Mouse (Mus musculus): ENCODE data around the gene Herc6. TPM values are rescaled to one million over a fixed set of nuclear protein-coding genes. Genes with fewer than 3 reads are reported as not detected.

Herc6 gene
- polyA plus RNA-seq, 1 experiment: 13.8 TPM

DNA sequence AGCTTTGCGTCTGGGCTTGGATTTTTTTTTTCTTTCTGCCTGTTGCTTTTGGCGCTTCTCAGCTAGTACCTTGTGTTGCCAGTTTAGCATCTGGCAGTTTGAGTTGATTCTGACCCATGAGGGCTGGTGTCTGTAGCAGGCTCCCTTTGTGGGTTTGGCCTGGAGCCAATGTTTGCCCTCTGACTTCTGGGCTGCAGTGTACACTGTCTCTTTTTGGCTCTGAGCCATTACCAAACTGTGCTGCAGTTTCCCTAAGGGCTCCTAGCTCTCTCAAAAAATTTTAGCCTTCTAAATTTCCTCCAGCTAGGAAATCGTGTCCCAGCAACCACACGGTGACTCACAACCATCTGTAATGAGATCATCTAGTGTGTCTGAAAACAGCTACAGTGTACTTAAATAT is 61.0 kb downstream of the Herc6 start:
- Histone ChIP-seq H3K27me3 (ENCODE audit: control insufficient read depth, insufficient read depth, low read length) (no peaks in the 10 kb centered on the region), H3K4me1 (ENCODE audit: control insufficient read depth, insufficient read depth, insufficient read length, low read length) (no peaks in the 10 kb centered on the region), H3K27ac (ENCODE audit: insufficient read depth, low read depth, low read length) (no peak overlapping the region), H3K36me3 (ENCODE audit: control insufficient read depth, insufficient read depth, low read length) (no peaks in the 10 kb centered on the region; the same call in 1 of the 2 replicates), H3K4me3 (ENCODE audit: low read depth, low read length) (no peak overlapping the region)
- 24% methylated on average over 4 of the region's 4 CpGs for WGBS
- TF ChIP-seq POLR2A (IDR thresholded peaks at IDR 0.05; ENCODE audit: low read depth, low read length) (no peak), CTCF (IDR thresholded peaks at IDR 0.05; ENCODE audit: extremely low read depth, insufficient read length, insufficient replicate concordance, low read depth, low read length) (no peak)

DNA sequence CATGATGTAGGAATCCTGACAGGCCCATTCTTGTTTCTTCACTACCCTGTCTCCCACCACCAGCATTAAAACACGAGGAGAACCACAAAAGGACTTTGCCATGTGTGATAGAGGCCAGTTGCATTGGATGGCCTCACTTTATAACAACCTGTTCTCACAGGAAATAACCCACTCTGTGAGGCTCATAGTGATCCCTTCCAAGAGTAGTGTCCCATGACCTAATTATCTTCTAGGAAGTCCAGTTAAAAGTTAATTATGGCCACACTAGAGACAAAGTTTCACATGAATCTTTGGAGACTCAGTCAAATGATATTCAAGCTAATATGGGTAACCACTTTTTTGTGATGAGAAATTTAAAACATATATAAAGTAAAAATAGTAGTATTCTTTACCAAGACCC is 66.5 kb downstream of the Herc6 start:
- no peak for TF ChIP-seq CTCF (IDR thresholded peaks at IDR 0.05; ENCODE audit: extremely low read depth, insufficient read length, insufficient replicate concordance, low read depth, low read length)
- TF ChIP-seq POLR2A (IDR thresholded peaks at IDR 0.05; ENCODE audit: low read depth, low read length): no peak
- 42% methylated on average over 1 of the region's 1 CpGs for WGBS
- Histone ChIP-seq H3K36me3 (ENCODE audit: control insufficient read depth, insufficient read depth, low read length) (peaks cover 1% of the 10 kb centered on the region; the same call in 1 of the 2 replicates), H3K4me3 (ENCODE audit: low read depth, low read length) (no peak overlapping the region), H3K4me1 (ENCODE audit: control insufficient read depth, insufficient read depth, insufficient read length, low read length) (no peaks in the 10 kb centered on the region), H3K27ac (ENCODE audit: insufficient read depth, low read depth, low read length) (no peak overlapping the region), H3K27me3 (ENCODE audit: control insufficient read depth, insufficient read depth, low read length) (no peaks in the 10 kb centered on the region)

DNA sequence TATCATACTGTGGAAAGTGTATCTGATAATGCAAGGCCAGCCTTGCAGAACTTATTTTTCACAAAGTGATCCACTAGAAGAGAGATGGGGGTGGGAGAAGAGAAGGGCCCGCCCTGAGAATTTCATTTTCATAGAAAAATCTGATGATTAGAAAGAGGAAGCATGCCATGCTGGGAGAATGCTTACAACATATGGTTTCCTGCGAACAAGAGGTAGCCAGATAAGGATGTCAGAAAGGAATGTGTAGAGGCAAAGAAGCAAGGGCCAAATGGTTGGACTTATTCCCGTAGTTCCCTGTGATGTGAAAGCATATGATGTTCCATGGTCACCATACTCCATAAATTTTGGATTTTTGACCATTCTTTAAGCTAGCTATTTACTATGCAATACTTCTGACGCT is 80.5 kb downstream of the Herc6 start:
- TF ChIP-seq CTCF (IDR thresholded peaks at IDR 0.05; ENCODE audit: extremely low read depth, insufficient read length, insufficient replicate concordance, low read depth, low read length) (no peak), POLR2A (IDR thresholded peaks at IDR 0.05; ENCODE audit: low read depth, low read length) (no peak)
- no peak overlapping the region for H3K27ac ChIP-seq (ENCODE audit: insufficient read depth, low read depth, low read length)
- no peak overlapping the region for H3K4me3 ChIP-seq (ENCODE audit: low read depth, low read length)
- no peaks in the 10 kb centered on the region for H3K4me1 ChIP-seq (ENCODE audit: control insufficient read depth, insufficient read depth, insufficient read length, low read length)
- no peaks in the 10 kb centered on the region for H3K27me3 ChIP-seq (ENCODE audit: control insufficient read depth, insufficient read depth, low read length)
- 81% methylated on average over 4 of the region's 4 CpGs for WGBS
- H3K36me3 ChIP-seq (ENCODE audit: control insufficient read depth, insufficient read depth, low read length): peaks cover 2% of the 10 kb centered on the region; the same call in 1 of the 2 replicates

DNA sequence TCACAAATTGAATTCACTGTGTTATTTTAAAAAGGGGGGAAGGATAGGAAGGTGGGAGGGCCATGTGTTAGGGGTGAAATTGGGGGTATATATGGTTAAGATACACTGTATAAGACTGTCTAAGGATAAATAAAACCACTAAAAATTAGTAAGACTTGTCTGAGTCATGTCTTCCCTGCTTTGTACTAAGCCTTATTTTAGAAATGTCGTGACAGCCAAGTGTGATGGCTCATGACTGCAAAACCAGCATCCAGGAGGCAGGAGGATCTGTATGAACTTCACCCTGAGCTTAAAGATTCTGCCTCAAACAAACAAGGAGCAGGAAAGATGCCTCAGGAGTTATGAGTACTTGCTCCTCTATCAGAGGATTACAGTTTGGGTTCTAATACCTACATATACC is 103.4 kb downstream of the Herc6 start:
- Histone ChIP-seq H3K4me1 (ENCODE audit: control insufficient read depth, insufficient read depth, insufficient read length, low read length) (no peaks in the 10 kb centered on the region), H3K27ac (ENCODE audit: insufficient read depth, low read depth, low read length) (no peak overlapping the region), H3K36me3 (ENCODE audit: control insufficient read depth, insufficient read depth, low read length) (peaks cover 12% of the 10 kb centered on the region), H3K27me3 (ENCODE audit: control insufficient read depth, insufficient read depth, low read length) (no peaks in the 10 kb centered on the region), H3K4me3 (ENCODE audit: low read depth, low read length) (no peak overlapping the region)
- TF ChIP-seq POLR2A (IDR thresholded peaks at IDR 0.05; ENCODE audit: low read depth, low read length): no peak
- TF ChIP-seq CTCF (IDR thresholded peaks at IDR 0.05; ENCODE audit: extremely low read depth, insufficient read length, insufficient replicate concordance, low read depth, low read length): no peak
- 95% methylated on average over 1 of the region's 1 CpGs for WGBS

DNA sequence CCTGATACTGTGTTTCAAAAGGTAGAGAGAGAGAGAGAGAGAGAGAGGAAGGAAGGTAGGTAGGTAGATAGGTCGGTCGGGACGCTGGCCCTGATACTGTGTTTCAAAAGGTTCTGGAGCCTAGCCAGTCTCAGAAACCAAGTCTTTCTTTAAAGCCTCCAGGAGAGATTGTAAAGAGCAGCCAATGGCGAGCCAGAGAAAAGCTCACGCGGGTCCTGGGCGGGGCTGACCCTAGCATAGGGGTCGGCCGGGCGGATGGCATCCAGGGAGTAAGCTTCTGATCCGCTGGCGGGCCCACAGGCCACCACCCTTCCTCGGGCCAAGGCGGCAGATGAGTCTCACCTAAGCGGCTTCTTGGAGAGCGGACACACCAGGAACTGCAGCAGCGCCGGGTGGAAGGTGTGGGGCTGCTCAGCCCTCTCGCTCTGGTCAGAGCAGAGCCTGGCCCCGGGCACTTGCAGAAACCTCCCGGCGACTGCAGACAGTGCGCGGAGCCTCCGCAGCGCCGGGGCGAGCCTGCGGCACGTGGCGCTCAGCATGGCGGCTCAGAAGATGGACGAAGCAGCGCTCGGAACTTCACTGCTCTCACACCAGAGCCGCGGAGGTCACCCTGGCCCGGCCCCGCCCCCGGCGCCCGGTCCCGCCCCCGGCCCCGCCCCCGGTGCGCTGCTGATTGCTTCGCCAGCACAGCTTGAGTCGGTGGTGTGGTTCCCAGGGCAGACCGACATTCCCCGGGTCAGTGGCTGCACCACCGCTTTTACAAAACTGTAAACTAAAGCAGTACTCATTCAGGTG is 110.9 kb downstream of the Herc6 start, which contains the start of gene Pyurf:
Gene Pyurf, minus strand, starts transcription at position 612 of the 795 bp plus-strand sequence.
- Histone ChIP-seq H3K4me1 (ENCODE audit: control insufficient read depth, insufficient read depth, insufficient read length, low read length) (no peaks in the 10 kb centered on the region; the same call in 1 of the 2 replicates), H3K36me3 (ENCODE audit: control insufficient read depth, insufficient read depth, low read length) (peaks cover 12% of the 10 kb centered on the region), H3K27ac (ENCODE audit: insufficient read depth, low read depth, low read length) (peak within 1 kb of the TSS; percentile 97), H3K4me3 (ENCODE audit: low read depth, low read length) (peak within 1 kb of the TSS; percentile 97), H3K27me3 (ENCODE audit: control insufficient read depth, insufficient read depth, low read length) (no peaks in the 10 kb centered on the region)
- TF ChIP-seq POLR2A (IDR thresholded peaks at IDR 0.05; ENCODE audit: low read depth, low read length) (peak; percentile 58), CTCF (IDR thresholded peaks at IDR 0.05; ENCODE audit: extremely low read depth, insufficient read length, insufficient replicate concordance, low read depth, low read length) (no peak)
- under 1% methylated on average over 52 of the region's 52 CpGs for WGBS

DNA sequence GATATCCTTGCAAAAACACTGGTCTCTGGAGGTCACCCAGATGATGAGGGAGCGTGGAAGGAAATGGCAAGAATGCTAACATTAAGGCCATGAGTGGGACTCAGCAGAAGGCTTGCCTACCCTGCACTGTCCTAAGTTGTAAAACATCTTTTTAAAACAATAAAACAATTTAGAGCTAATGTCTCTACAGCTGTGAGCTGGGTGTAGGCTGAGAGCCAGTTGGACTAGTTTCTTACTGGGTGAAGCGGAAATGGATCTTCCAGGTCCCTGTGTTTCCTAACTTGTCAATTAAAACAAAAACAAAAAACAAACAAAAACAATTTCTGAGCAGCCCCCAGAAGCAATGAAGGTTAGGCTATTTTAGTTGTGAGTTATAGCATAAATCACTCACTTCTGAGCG is 112.3 kb downstream of the Herc6 start:
- no peak overlapping the region for H3K4me3 ChIP-seq (ENCODE audit: low read depth, low read length)
- peaks cover 8% of the 10 kb centered on the region for H3K36me3 ChIP-seq (ENCODE audit: control insufficient read depth, insufficient read depth, low read length)
- no peaks in the 10 kb centered on the region for H3K27me3 ChIP-seq (ENCODE audit: control insufficient read depth, insufficient read depth, low read length)
- no peak overlapping the region for H3K27ac ChIP-seq (ENCODE audit: insufficient read depth, low read depth, low read length)
- H3K4me1 ChIP-seq (ENCODE audit: control insufficient read depth, insufficient read depth, insufficient read length, low read length): no peaks in the 10 kb centered on the region; the same call in 1 of the 2 replicates
- TF ChIP-seq POLR2A (IDR thresholded peaks at IDR 0.05; ENCODE audit: low read depth, low read length) (no peak), CTCF (IDR thresholded peaks at IDR 0.05; ENCODE audit: extremely low read depth, insufficient read length, insufficient replicate concordance, low read depth, low read length) (no peak)
- 66% methylated on average over 3 of the region's 3 CpGs for WGBS

DNA sequence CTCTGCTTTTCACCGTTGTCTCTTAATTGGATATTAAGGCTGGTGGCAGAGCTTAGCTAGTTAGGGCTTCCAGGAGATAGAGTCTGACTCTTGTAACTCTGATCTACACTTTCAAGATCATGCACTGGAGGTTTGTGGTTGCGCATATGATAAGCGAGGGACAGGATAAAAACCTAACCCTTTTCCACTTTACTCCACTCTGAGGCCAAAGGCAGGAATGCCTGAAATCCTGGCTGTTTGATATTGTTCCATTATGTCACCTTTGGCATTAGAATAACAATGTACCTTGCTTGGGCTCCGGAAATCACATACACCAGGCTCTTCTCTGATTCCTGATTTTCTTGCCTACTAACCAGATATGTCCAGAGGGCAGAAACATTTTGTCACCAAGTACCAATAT is 120.9 kb downstream of the Herc6 start:
- WGBS: 85% methylated on average over 4 of the region's 4 CpGs
- Histone ChIP-seq H3K27me3 (ENCODE audit: control insufficient read depth, insufficient read depth, low read length) (no peaks in the 10 kb centered on the region), H3K36me3 (ENCODE audit: control insufficient read depth, insufficient read depth, low read length) (no peaks in the 10 kb centered on the region), H3K4me1 (ENCODE audit: control insufficient read depth, insufficient read depth, insufficient read length, low read length) (peaks cover 2% of the 10 kb centered on the region; the same call in 1 of the 2 replicates), H3K27ac (ENCODE audit: insufficient read depth, low read depth, low read length) (no peak overlapping the region), H3K4me3 (ENCODE audit: low read depth, low read length) (no peak overlapping the region)
- TF ChIP-seq POLR2A (IDR thresholded peaks at IDR 0.05; ENCODE audit: low read depth, low read length) (no peak), CTCF (IDR thresholded peaks at IDR 0.05; ENCODE audit: extremely low read depth, insufficient read length, insufficient replicate concordance, low read depth, low read length) (no peak)
